Mouse (Mus musculus) testis, adult 2 months (tissue): ENCODE results near the gene Cdc25a. TPM values are rescaled to one million over a fixed set of nuclear protein-coding genes. Genes with fewer than 3 reads are reported as not detected.

Experiments
- H3K27ac ChIP-seq: fragments of 200-500 bp; 2 replicates; pipeline ENCODE4 v1.5.1; 2012; ENCODE audit warnings: low read depth, low read length; ENCODE audit not compliant: control insufficient read depth, insufficient read depth
- H3K27me3 ChIP-seq: fragments of 200-500 bp; 2 replicates; pipeline ENCODE4 v1.6.1; 2012; ENCODE audit warnings: mild to moderate bottlenecking, low read length, moderate library complexity; ENCODE audit not compliant: control insufficient read depth, insufficient read depth
- H3K36me3 ChIP-seq: fragments of 200-500 bp; 2 replicates; pipeline ENCODE4 v1.6.1; 2012; ENCODE audit warnings: mild to moderate bottlenecking, low read length; ENCODE audit not compliant: control insufficient read depth, insufficient read depth
- H3K4me1 ChIP-seq: fragments of 200-500 bp; 2 replicates; pipeline ENCODE4 v1.6.1; 2012; ENCODE audit warnings: low read length; ENCODE audit not compliant: control insufficient read depth, insufficient read depth
- H3K4me3 ChIP-seq: fragments of 200-500 bp; 2 replicates; pipeline ENCODE4 v1.5.1; 2012; ENCODE audit warnings: low read depth, mild to moderate bottlenecking, low read length, moderate library complexity, mixed read lengths; ENCODE audit not compliant: control insufficient read depth
- CTCF ChIP-seq: fragments of 200-500 bp; IDR thresholded peaks from 2 replicates; pipeline ENCODE4 v1.5.1; 2012; ENCODE audit warnings: low read depth, mild to moderate bottlenecking, inconsistent platforms, low read length, moderate library complexity; ENCODE audit not compliant: control insufficient read depth, insufficient read depth, insufficient replicate concordance
- POLR2A ChIP-seq: fragments of 200-500 bp; IDR thresholded peaks from 2 replicates; pipeline ENCODE4 v1.6.1; 2012; ENCODE audit warnings: low read depth, mild to moderate bottlenecking, inconsistent platforms, low read length, moderate library complexity; ENCODE audit not compliant: control insufficient read depth
- polyA plus RNA-seq: library from polyadenylated mRNA; depleted of rRNA; stranded (reverse); fragments of >200 nt; gene quantifications from 2 replicates; pipeline ENCODE4 v1.2.3, GENCODE M21; 2012

The Cdc25a gene
- polyA plus RNA-seq, 1 experiment: 26.0 TPM

DNA sequence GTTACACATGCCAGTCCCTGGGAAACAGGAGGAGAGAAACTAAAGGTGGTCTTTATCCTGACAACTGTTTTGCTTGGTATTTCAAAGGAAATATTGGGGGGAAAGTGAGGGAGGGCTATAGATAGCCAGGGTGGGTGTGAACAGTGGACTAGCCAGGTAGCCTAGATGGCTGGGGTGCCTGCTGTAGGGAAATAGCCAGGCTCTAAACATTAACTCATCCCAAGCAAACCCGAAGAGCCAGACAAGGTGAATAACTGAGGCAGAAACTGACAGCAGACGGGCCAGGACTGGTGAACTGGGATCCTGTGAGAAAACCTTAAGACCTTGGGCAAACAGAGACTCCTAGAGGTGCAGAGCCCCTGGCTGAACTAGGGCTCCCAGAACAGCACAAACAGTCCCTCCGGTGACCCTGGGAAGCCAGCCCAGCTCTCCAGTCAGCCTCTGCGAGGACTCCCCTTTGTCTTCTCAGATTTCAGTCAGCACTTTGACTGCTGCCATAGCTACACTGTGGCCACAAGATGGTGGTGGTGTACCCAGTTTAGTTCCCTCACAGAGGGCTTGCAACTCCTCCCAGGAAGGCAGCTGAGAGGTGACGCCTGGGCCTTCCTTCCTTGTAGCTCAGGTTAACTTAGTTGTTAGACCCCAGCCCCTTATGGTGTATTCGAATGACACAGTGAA is 19.2 kb downstream of the Cdc25a start:
- H3K27ac ChIP-seq: no peak overlapping the region
- TF ChIP-seq CTCF (peak; percentile 59; the same call in 1 of the 2 replicates), POLR2A (no peak)
- peaks cover 5% of the 10 kb centered on the region for H3K4me1 ChIP-seq
- H3K27me3 ChIP-seq: no peaks in the 10 kb centered on the region
- no peaks in the 10 kb centered on the region; the same call in none of the 2 replicates for H3K36me3 ChIP-seq
- no peak overlapping the region for H3K4me3 ChIP-seq

DNA sequence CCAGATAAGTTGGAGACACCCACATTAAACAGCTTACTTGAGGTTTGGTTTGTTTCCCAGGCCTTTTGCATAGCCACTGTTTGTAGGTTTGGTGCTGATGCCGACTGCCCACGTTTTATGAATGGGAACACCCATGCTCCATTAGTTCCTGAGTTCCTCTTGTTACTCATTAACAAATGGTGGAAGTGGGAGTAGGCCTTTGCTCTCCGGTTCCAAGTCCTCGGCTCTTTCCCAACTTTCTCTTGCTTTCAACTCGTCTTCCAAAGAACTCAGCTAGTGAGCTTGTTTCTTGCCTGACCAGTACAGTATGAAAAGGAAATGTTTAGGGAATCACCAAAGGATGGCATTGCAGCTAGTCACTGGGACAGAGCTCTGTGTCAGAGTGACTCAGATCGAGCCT is 20.2 kb downstream of the Cdc25a start:
- H3K4me3 ChIP-seq: no peak overlapping the region
- H3K27ac ChIP-seq: no peak overlapping the region
- H3K36me3 ChIP-seq: no peaks in the 10 kb centered on the region; the same call in 1 of the 2 replicates
- peaks cover 7% of the 10 kb centered on the region for H3K4me1 ChIP-seq
- no peaks in the 10 kb centered on the region for H3K27me3 ChIP-seq
- no peak for TF ChIP-seq POLR2A
- no peak for TF ChIP-seq CTCF

DNA sequence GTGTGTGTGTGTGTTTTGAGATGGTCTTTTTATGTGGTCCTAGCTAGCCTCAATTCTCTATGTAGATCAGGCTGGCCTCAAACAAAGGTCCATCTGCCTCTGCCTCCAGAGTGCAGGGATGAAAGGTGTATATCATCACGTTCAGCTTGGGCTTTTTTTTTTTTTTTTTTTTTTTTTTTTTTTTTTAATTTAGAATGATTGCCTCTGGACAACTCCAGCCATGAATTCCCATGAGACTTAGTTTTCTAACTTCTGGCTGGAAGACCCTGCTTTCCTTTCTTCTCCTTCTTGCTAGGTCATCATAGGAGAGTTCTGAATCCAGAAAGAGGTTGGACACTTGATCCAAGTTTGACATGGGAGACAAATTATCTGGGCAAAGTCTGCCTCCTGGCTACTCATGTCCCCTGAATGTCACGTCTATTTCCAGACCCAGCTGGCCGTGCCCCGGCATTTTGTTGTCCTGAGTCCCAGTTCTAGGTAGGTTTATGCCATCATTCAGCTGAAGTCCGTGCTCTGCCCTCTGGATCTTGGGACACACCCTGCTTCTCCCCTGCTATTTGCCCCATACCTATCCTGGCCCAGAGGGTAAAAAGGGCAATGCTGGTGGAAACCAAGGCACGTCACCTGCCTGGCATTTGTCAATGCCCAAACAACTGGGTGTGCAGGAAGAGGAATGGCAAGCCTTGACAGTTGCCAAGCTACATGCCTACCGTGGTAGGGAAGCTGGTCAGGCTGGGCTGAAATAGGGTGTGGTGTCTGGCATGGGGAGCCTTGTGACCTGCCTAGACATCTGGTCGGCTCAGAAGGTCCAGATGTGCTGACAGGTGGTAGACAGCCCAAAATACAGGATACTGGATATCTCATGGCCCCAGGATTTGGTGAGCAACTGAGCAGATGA is 21.1 kb downstream of the Cdc25a start:
- TF ChIP-seq CTCF: no peak
- Histone ChIP-seq H3K4me1 (peaks cover 8% of the 10 kb centered on the region), H3K27me3 (no peaks in the 10 kb centered on the region), H3K36me3 (no peaks in the 10 kb centered on the region; the same call in 1 of the 2 replicates), H3K27ac (no peak overlapping the region), H3K4me3 (no peak overlapping the region)

DNA sequence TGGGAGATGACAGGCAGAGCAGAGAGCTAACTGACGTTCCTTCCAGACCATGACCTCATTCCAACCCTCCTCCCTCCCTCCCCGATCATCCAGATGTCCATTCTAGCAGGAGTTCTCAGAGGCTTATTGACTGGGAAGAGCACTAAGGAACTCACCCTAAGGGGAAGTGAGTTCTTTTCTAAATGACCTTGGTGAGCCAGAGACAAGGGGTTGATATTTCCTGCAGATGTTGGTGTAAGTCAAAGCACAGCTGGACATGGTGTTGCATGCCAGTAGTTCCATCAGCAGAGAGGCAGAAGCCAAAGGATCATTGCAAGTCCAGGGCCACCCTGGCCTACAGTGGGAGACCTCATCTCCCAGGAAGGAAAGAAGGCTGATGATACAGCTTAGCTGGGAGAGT is 22.6 kb downstream of the Cdc25a start:
- peaks cover 8% of the 10 kb centered on the region for H3K4me1 ChIP-seq
- no peaks in the 10 kb centered on the region for H3K36me3 ChIP-seq
- H3K27me3 ChIP-seq: no peaks in the 10 kb centered on the region
- H3K4me3 ChIP-seq: no peak overlapping the region
- H3K27ac ChIP-seq: no peak overlapping the region
- TF ChIP-seq POLR2A (no peak), CTCF (no peak)

DNA sequence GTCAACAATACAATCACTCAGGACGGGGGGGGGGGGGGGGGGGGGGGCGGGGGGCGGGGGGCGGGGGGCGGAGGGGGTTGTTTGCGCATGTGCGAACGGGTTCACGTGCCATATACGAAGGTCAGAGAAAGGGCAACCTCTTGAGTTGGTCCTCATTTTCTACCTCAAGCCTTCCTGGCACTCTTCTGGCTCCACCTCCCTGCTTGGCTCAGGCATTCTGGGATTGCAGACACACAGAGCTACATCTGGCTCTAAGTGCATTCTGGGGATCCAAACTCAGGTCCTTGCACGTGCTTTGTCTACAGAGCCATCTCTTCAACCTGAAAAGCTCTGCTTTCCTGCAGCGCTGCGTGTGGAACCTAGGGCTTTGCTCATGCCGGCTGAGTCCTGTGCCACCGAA is 24.0 kb downstream of the Cdc25a start:
- Histone ChIP-seq H3K27me3 (no peaks in the 10 kb centered on the region), H3K4me3 (no peak overlapping the region), H3K4me1 (peaks cover 8% of the 10 kb centered on the region), H3K27ac (peak overlapping the region; percentile 73), H3K36me3 (no peaks in the 10 kb centered on the region)
- TF ChIP-seq POLR2A (no peak; the same call in 1 of the 2 replicates), CTCF (no peak)

DNA sequence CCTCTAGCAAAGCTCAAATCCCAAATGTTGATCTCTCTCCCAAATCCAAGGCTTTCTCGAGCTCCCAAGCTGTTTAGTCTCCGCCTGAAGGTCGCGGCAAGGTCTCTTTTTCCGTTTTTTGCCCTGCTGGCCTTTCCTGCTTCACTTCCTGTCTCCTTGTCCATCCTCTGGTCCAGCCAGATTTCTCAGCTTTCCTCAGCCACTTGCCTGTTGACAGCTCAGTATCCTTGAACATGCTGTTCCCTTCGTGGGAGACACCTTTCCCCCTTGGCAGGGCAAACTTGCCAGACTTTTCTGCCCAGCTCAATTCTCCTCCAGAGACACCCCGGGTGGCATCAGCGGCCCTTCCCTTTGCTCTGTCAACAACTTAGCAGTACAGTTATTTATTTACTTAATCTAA is 24.4 kb downstream of the Cdc25a start:
- Histone ChIP-seq H3K4me3 (no peak overlapping the region), H3K36me3 (no peaks in the 10 kb centered on the region), H3K4me1 (peaks cover 8% of the 10 kb centered on the region), H3K27me3 (no peaks in the 10 kb centered on the region), H3K27ac (peak overlapping the region; percentile 73)
- TF ChIP-seq CTCF (no peak), POLR2A (no peak; the same call in 1 of the 2 replicates)

DNA sequence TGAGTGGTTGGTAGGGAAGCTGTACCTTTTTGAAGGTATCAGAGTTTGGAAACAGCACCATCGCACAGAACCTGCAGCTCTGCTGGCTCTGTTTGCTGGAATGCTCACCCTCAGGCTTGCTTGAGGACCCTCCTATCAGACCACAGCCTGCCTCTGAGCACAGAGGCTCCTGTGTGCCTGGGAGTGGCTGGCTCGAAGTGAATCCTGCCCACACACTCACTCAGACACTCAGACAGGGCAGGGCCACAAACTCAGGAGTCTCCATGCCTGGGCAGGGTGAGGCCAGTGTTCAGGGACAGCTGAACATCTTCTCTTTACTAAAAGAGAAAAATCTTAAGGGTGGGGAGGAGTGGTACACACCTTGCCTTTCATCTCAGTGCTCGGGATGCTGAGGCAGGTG is 25.2 kb downstream of the Cdc25a start:
- Histone ChIP-seq H3K27me3 (no peaks in the 10 kb centered on the region), H3K36me3 (no peaks in the 10 kb centered on the region), H3K4me3 (no peak overlapping the region), H3K27ac (peak overlapping the region; percentile 52), H3K4me1 (peaks cover 8% of the 10 kb centered on the region)
- TF ChIP-seq POLR2A (no peak), CTCF (no peak)
